Comparison of ENCODE assay signal across 22 mouse cellular contexts in genomic region chr1:192765531-192765930, GRCm38 (mm10). TPM values are rescaled to one million over a fixed set of nuclear protein-coding genes. Genes with fewer than 3 reads are reported as not detected.
A peak's percentile ranks its signal among the peaks of the same experiment; 100 is the strongest.
DNase-seq lines count a peak whose midpoint lies in the region; ATAC-seq and TF ChIP-seq lines count a peak whose summit lies in the region.
"Had no signal": no experiment of that assay in that cellular context is flagged by ENCODE, and none has a peak within 500 bp of the region (broad histone marks: within the 10 kb centered on the region; RNA-seq: fewer than 3 reads in every experiment).

No protein-coding gene starts in this region.

- no peaks in the 10 kb centered on the region for H3K36me3 ChIP-seq in hindbrain, postnatal 0 days (ENCODE audit: insufficient read depth, low read length)
- no peaks in the 10 kb centered on the region for H3K36me3 ChIP-seq in hindbrain, embryonic 13.5 days
- no peaks in the 10 kb centered on the region for H3K36me3 ChIP-seq in lung, embryonic 14.5 days (ENCODE audit: insufficient read depth)
- H3K36me3 ChIP-seq in ES-Bruce4 (ENCODE audit: control insufficient read depth, insufficient read depth, low read length, poor library complexity, severe bottlenecking): no peaks in the 10 kb centered on the region
- H3K36me3 ChIP-seq: embryonic facial prominence, embryonic 12.5 days; G1E; hindbrain, embryonic 12.5 days; limb, embryonic 15.5 days; neural tube, embryonic 15.5 days had no signal

- H3K4me2 ChIP-seq in hindbrain, postnatal 0 days (ENCODE audit: low read depth, low read length): no peak overlapping the region
- H3K4me2 ChIP-seq in hindbrain, embryonic 13.5 days: no peak overlapping the region
- H3K4me2 ChIP-seq in lung, embryonic 14.5 days: no peak overlapping the region
- H3K4me2 ChIP-seq: embryonic facial prominence, embryonic 12.5 days; hindbrain, embryonic 12.5 days; limb, embryonic 15.5 days; midbrain, embryonic 11.5 days; neural tube, embryonic 15.5 days had no signal

- TF ChIP-seq CTCF in hindbrain, postnatal 0 days (IDR thresholded peaks at IDR 0.05; ENCODE audit: low read depth): peak; percentile 36
- TF ChIP-seq CTCF in lung, embryonic 14.5 days (IDR thresholded peaks at IDR 0.05; ENCODE audit: low read depth): peak; percentile 58
- peak; percentile 75 for TF ChIP-seq CTCF in ES-Bruce4 (IDR thresholded peaks at IDR 0.05; ENCODE audit: low read depth, low read length)
- peak; percentile 10; the same call in 1 of the 2 replicates for TF ChIP-seq CTCF in embryonic fibroblast, embryonic 13.5 days (IDR thresholded peaks at IDR 0.05; ENCODE audit: borderline replicate concordance, insufficient read depth, low read length)

- H3K27ac ChIP-seq in hindbrain, postnatal 0 days: no peak overlapping the region
- H3K27ac ChIP-seq in hindbrain, embryonic 13.5 days: no peak overlapping the region
- no peak overlapping the region for H3K27ac ChIP-seq in lung, embryonic 14.5 days (ENCODE audit: low read depth)
- H3K27ac ChIP-seq in ES-Bruce4 (ENCODE audit: insufficient read depth, low read length): no peak overlapping the region
- no peak overlapping the region for H3K27ac ChIP-seq in embryonic fibroblast, embryonic 13.5 days (ENCODE audit: insufficient read depth, low read length)
- H3K27ac ChIP-seq: embryonic facial prominence, embryonic 12.5 days; hindbrain, embryonic 12.5 days; limb, embryonic 15.5 days; neural tube, embryonic 15.5 days had no signal

- no peak for TF ChIP-seq POLR2A in ES-Bruce4 (IDR thresholded peaks at IDR 0.05; ENCODE audit: insufficient read depth, low read length)
- no peak for TF ChIP-seq POLR2A in embryonic fibroblast, embryonic 13.5 days (IDR thresholded peaks at IDR 0.05; ENCODE audit: low read depth, low read length)

- 48% methylated on average over 4 of the region's 4 CpGs for WGBS in hindbrain, postnatal 0 days
- WGBS in hindbrain, embryonic 13.5 days: 40% methylated on average over 4 of the region's 4 CpGs
- WGBS in lung, embryonic 14.5 days: 32% methylated on average over 4 of the region's 4 CpGs

- TF ChIP-seq EP300 in ES-Bruce4 (IDR thresholded peaks at IDR 0.05; ENCODE audit: insufficient read depth, low read depth, low read length): no peak

- DNase-seq in hindbrain, postnatal 0 days (ENCODE audit: low spot score): no peak
- DNase-seq in lung, embryonic 14.5 days: no peak
- DNase-seq in lung, postnatal 4 days: no peak
- DNase-seq in heart, adult 18-20 months: no peak
- DNase-seq: adrenal gland, adult 8-10 months; cerebellum, adult 2 months; gastrocnemius, postnatal 10 days; kidney, adult 11 months; kidney, postnatal 36 days; lung, postnatal 36 days; right cerebral cortex, postnatal 25 days had no signal

- H3K9ac ChIP-seq in hindbrain, postnatal 0 days (replicated peaks; ENCODE audit: low read length): no peak overlapping the region
- no peak overlapping the region for H3K9ac ChIP-seq in hindbrain, embryonic 13.5 days
- no peak overlapping the region for H3K9ac ChIP-seq in lung, embryonic 14.5 days
- no peak overlapping the region for H3K9ac ChIP-seq in ES-Bruce4 (ENCODE audit: low read depth, poor library complexity, severe bottlenecking)
- H3K9ac ChIP-seq: embryonic facial prominence, embryonic 12.5 days; hindbrain, embryonic 12.5 days; limb, embryonic 15.5 days; neural tube, embryonic 15.5 days had no signal

- no peaks in the 10 kb centered on the region for H3K27me3 ChIP-seq in hindbrain, postnatal 0 days (ENCODE audit: insufficient read depth, low read length)
- H3K27me3 ChIP-seq in hindbrain, embryonic 13.5 days: no peaks in the 10 kb centered on the region
- no peaks in the 10 kb centered on the region for H3K27me3 ChIP-seq in lung, embryonic 14.5 days (ENCODE audit: insufficient read depth, low read length)
- no peaks in the 10 kb centered on the region for H3K27me3 ChIP-seq in ES-Bruce4 (ENCODE audit: control insufficient read depth, insufficient read depth, low read length, poor library complexity, severe bottlenecking)
- H3K27me3 ChIP-seq: embryonic facial prominence, embryonic 12.5 days; hindbrain, embryonic 12.5 days; limb, embryonic 15.5 days; neural tube, embryonic 15.5 days had no signal

- ATAC-seq in hindbrain, postnatal 0 days: no peak
- ATAC-seq in hindbrain, embryonic 13.5 days (ENCODE audit: low FRiP score): no peak
- no peak for ATAC-seq in lung, embryonic 14.5 days (ENCODE audit: insufficient read depth)
- no peak for ATAC-seq in activated CD4-positive, CD25-positive, alpha-beta regulatory T cell, adult 4 months

- H3K4me3 ChIP-seq in hindbrain, postnatal 0 days (ENCODE audit: low read length): no peak overlapping the region
- H3K4me3 ChIP-seq in hindbrain, embryonic 13.5 days: no peak overlapping the region
- no peak overlapping the region for H3K4me3 ChIP-seq in lung, embryonic 14.5 days (ENCODE audit: low read depth, low read length)
- no peak overlapping the region for H3K4me3 ChIP-seq in ES-Bruce4 (ENCODE audit: low read depth, low read length)
- no peak overlapping the region for H3K4me3 ChIP-seq in embryonic fibroblast, embryonic 13.5 days (ENCODE audit: insufficient read depth, low read length)
- H3K4me3 ChIP-seq: embryonic facial prominence, embryonic 12.5 days; hindbrain, embryonic 12.5 days; limb, embryonic 15.5 days; myocyte; neural tube, embryonic 15.5 days had no signal

- no peaks in the 10 kb centered on the region for H3K9me3 ChIP-seq in hindbrain, postnatal 0 days (ENCODE audit: low read length)
- no peaks in the 10 kb centered on the region for H3K9me3 ChIP-seq in hindbrain, embryonic 13.5 days
- no peaks in the 10 kb centered on the region for H3K9me3 ChIP-seq in lung, embryonic 14.5 days (ENCODE audit: low read depth, low read length)
- H3K9me3 ChIP-seq in ES-Bruce4 (replicated peaks; ENCODE audit: control insufficient read depth, insufficient read depth, low read length, poor library complexity, severe bottlenecking): no peaks in the 10 kb centered on the region
- H3K9me3 ChIP-seq: embryonic facial prominence, embryonic 12.5 days; hindbrain, embryonic 12.5 days; limb, embryonic 15.5 days; neural tube, embryonic 15.5 days had no signal

- H3K4me1 ChIP-seq in hindbrain, postnatal 0 days (ENCODE audit: insufficient read depth, low read length): peaks cover 6% of the 10 kb centered on the region
- H3K4me1 ChIP-seq in hindbrain, embryonic 13.5 days (replicated peaks): peaks cover 11% of the 10 kb centered on the region
- no peaks in the 10 kb centered on the region for H3K4me1 ChIP-seq in lung, embryonic 14.5 days (ENCODE audit: insufficient read depth)
- peaks cover 2% of the 10 kb centered on the region for H3K4me1 ChIP-seq in ES-Bruce4 (ENCODE audit: control insufficient read depth, insufficient read depth, low read length)
- peaks cover 3% of the 10 kb centered on the region for H3K4me1 ChIP-seq in embryonic fibroblast, embryonic 13.5 days (ENCODE audit: control insufficient read depth, insufficient read depth, low read length)

RNA-seq across cellular contexts. Expression of gene Hhat, which starts 5.5 kb away (rescaled TPM):
- 5.4 and 6.9 TPM in 2 replicates for total RNA-seq in hindbrain, postnatal 0 days (2014; rRNA removed)
- polyA plus RNA-seq in hindbrain, postnatal 0 days (2015; fragmentation: Nextera tagmentation; extraction: Ambion mirVana): 3.5 and 3.7 TPM in 2 replicates
- polyA plus RNA-seq in hindbrain, embryonic 13.5 days (2015; fragmentation: Nextera tagmentation; extraction: Ambion mirVana): 3.6 and 4.6 TPM in 2 replicates
- polyA plus RNA-seq in lung, embryonic 14.5 days (2014; fragmentation: Nextera tagmentation; extraction: Ambion mirVana): 12.8 and 12.9 TPM in 2 replicates
- polyA plus RNA-seq in ES-Bruce4 (2011; ENCODE audit: insufficient read depth, insufficient read length, low read depth, missing spikeins): 2.2 and 3.1 TPM in 2 replicates
- 12.6 and 15.5 TPM in 2 replicates for polyA plus RNA-seq in embryonic fibroblast, embryonic 13.5 days (2011; ENCODE audit: insufficient read length, low read depth, missing spikeins)
- 1 to 10 TPM in 1 of 2 experiments, under 1 TPM in 1; 0.89 to 1.6 TPM for polyA plus RNA-seq in activated CD4-positive, CD25-positive, alpha-beta regulatory T cell, adult 4 months (2017; shearing (Covaris generic))
- total RNA-seq in heart, adult 18-20 months (2021): 1 to 10 TPM; 1.6 to 3.3 TPM
- polyA plus RNA-seq: G1E had no signal

Comparison
In these comparisons a context has a peak if more than half of its experiments do, and no peak if none do; other contexts are left out.
1. CTCF ChIP-seq: peak in every context shown above with its lines; median percentile 75 in ES-Bruce4; 58 in lung, embryonic 14.5 days; 36 in hindbrain, postnatal 0 days; 10 in embryonic fibroblast, embryonic 13.5 days.